ENCODE assay signal across 18 mouse cellular contexts in genomic region chr17:71831960-71832359, GRCm38 (mm10).
DNase-seq lines count a peak whose midpoint lies in the region; ATAC-seq and TF ChIP-seq lines count a peak whose summit lies in the region.
"Had no signal": no experiment of that assay in that cellular context is flagged by ENCODE, and none has a peak within 500 bp of the region (broad histone marks: within the 10 kb centered on the region; RNA-seq: fewer than 3 reads in every experiment).

No protein-coding gene starts in this region.

- H3K27ac ChIP-seq in forebrain, embryonic 14.5 days (ENCODE audit: low read depth, low read length), result no peak overlapping the region
- H3K27ac ChIP-seq in forebrain, embryonic 13.5 days, result no peak overlapping the region
- no peak overlapping the region for H3K27ac ChIP-seq in layer of hippocampus, adult 2 months
- H3K27ac ChIP-seq in midbrain, embryonic 16.5 days (ENCODE audit: low read length), result no peak overlapping the region
- H3K27ac ChIP-seq in midbrain, embryonic 11.5 days (ENCODE audit: low read depth, low read length), result no peak overlapping the region
- no peak overlapping the region for H3K27ac ChIP-seq in stomach, postnatal 0 days (replicated peaks)
- H3K27ac ChIP-seq: forebrain, embryonic 12.5 days; heart, embryonic 10.5 days; limb, embryonic 15.5 days had no signal

- H3K9me3 ChIP-seq in forebrain, embryonic 14.5 days (replicated peaks; ENCODE audit: control insufficient read depth, low read length), result no peaks in the 10 kb centered on the region
- no peaks in the 10 kb centered on the region for H3K9me3 ChIP-seq in forebrain, embryonic 13.5 days (replicated peaks)
- no peaks in the 10 kb centered on the region for H3K9me3 ChIP-seq in midbrain, embryonic 16.5 days (replicated peaks; ENCODE audit: control insufficient read depth, low read length, poor library complexity, severe bottlenecking)
- H3K9me3 ChIP-seq in midbrain, embryonic 11.5 days (ENCODE audit: control insufficient read depth, low read length), result no peaks in the 10 kb centered on the region
- H3K9me3 ChIP-seq in stomach, postnatal 0 days (ENCODE audit: control insufficient read depth, low read length), result no peaks in the 10 kb centered on the region
- H3K9me3 ChIP-seq: forebrain, embryonic 12.5 days; heart, embryonic 10.5 days; limb, embryonic 15.5 days had no signal

- 91% methylated on average over 3 of the region's 3 CpGs for WGBS in forebrain, embryonic 14.5 days
- 93% methylated on average over 3 of the region's 3 CpGs for WGBS in forebrain, embryonic 13.5 days
- WGBS in midbrain, embryonic 16.5 days, result 86% methylated on average over 3 of the region's 3 CpGs
- 88% methylated on average over 3 of the region's 3 CpGs for WGBS in midbrain, embryonic 11.5 days
- 79% methylated on average over 3 of the region's 3 CpGs for WGBS in stomach, postnatal 0 days

- no peaks in the 10 kb centered on the region for H3K27me3 ChIP-seq in forebrain, embryonic 14.5 days (replicated peaks; ENCODE audit: control insufficient read depth, insufficient read depth, low read length)
- no peaks in the 10 kb centered on the region for H3K27me3 ChIP-seq in forebrain, embryonic 13.5 days
- H3K27me3 ChIP-seq in midbrain, embryonic 16.5 days (ENCODE audit: control insufficient read depth, insufficient read depth, low read depth, low read length), result no peaks in the 10 kb centered on the region
- H3K27me3 ChIP-seq in midbrain, embryonic 11.5 days (ENCODE audit: control insufficient read depth, insufficient read depth, low read length), result no peaks in the 10 kb centered on the region
- no peaks in the 10 kb centered on the region for H3K27me3 ChIP-seq in stomach, postnatal 0 days (ENCODE audit: control insufficient read depth, insufficient read depth, low read length)
- H3K27me3 ChIP-seq: forebrain, embryonic 12.5 days; limb, embryonic 15.5 days had no signal

- ATAC-seq in forebrain, embryonic 14.5 days, result no peak
- ATAC-seq in forebrain, embryonic 13.5 days, result no peak
- peak; percentile 52 for ATAC-seq in midbrain, embryonic 16.5 days
- no peak for ATAC-seq in midbrain, embryonic 11.5 days (ENCODE audit: low FRiP score)
- ATAC-seq in stomach, postnatal 0 days (ENCODE audit: low FRiP score, low TSS enrichment), result no peak
- ATAC-seq: intestine, embryonic 16.5 days had no signal

- no peak for TF ChIP-seq EP300 in stomach, postnatal 0 days (optimal IDR thresholded peaks at IDR 0.05)

- peak; percentile 58 for TF ChIP-seq CTCF in layer of hippocampus, adult 2 months (conservative IDR thresholded peaks at IDR 0.05)
- peak; percentile 61 for TF ChIP-seq CTCF in stomach, postnatal 0 days (IDR thresholded peaks at IDR 0.05; ENCODE audit: low read depth)

- H3K9ac ChIP-seq in forebrain, embryonic 14.5 days (ENCODE audit: low read length), result no peak overlapping the region
- no peak overlapping the region for H3K9ac ChIP-seq in forebrain, embryonic 13.5 days
- no peak overlapping the region for H3K9ac ChIP-seq in midbrain, embryonic 16.5 days (ENCODE audit: low read depth, low read length)
- no peak overlapping the region for H3K9ac ChIP-seq in midbrain, embryonic 11.5 days (ENCODE audit: low read length)
- H3K9ac ChIP-seq in stomach, postnatal 0 days (ENCODE audit: low read length), result no peak overlapping the region
- H3K9ac ChIP-seq: forebrain, embryonic 12.5 days; limb, embryonic 15.5 days had no signal

- DNase-seq in forebrain, embryonic 14.5 days (ENCODE audit: low spot score), result peak; percentile 58
- DNase-seq in layer of hippocampus, adult 2 months (ENCODE audit: low spot score in 2 of 2), result no peak
- no peak for DNase-seq in layer of hippocampus, adult 9-11 months
- no peak for DNase-seq in midbrain, embryonic 11.5 days (ENCODE audit: low spot score, missing footprints)
- no peak for DNase-seq in stomach, postnatal 0 days (ENCODE audit: low spot score)
- DNase-seq in cerebellum, adult 9-11 months, result no peak
- DNase-seq: adrenal gland, postnatal 25 days; gastrocnemius, postnatal 36 days; heart, postnatal 14 days; kidney, postnatal 10 days; lung, postnatal 10 days; thymus, postnatal 4 days had no signal

- no peak overlapping the region for H3K4me2 ChIP-seq in forebrain, embryonic 14.5 days (ENCODE audit: low read length)
- no peak overlapping the region for H3K4me2 ChIP-seq in forebrain, embryonic 13.5 days
- H3K4me2 ChIP-seq in midbrain, embryonic 16.5 days (ENCODE audit: low read length), result no peak overlapping the region
- no peak overlapping the region for H3K4me2 ChIP-seq in midbrain, embryonic 11.5 days
- H3K4me2 ChIP-seq in stomach, postnatal 0 days (replicated peaks; ENCODE audit: low read depth), result no peak overlapping the region
- H3K4me2 ChIP-seq: forebrain, embryonic 12.5 days; limb, embryonic 15.5 days had no signal

- H3K4me3 ChIP-seq in forebrain, embryonic 14.5 days (ENCODE audit: low read depth, low read length), result no peak overlapping the region
- H3K4me3 ChIP-seq in forebrain, embryonic 13.5 days, result no peak overlapping the region
- no peak overlapping the region for H3K4me3 ChIP-seq in layer of hippocampus, adult 2 months
- H3K4me3 ChIP-seq in midbrain, embryonic 16.5 days (ENCODE audit: low read depth, low read length), result no peak overlapping the region
- no peak overlapping the region for H3K4me3 ChIP-seq in midbrain, embryonic 11.5 days (ENCODE audit: low read depth, low read length)
- H3K4me3 ChIP-seq in stomach, postnatal 0 days (ENCODE audit: low read depth, low read length), result no peak overlapping the region
- H3K4me3 ChIP-seq: forebrain, embryonic 12.5 days; heart, embryonic 10.5 days; limb, embryonic 15.5 days had no signal

- no peaks in the 10 kb centered on the region for H3K4me1 ChIP-seq in forebrain, embryonic 14.5 days (ENCODE audit: control insufficient read depth, insufficient read depth, low read length)
- peaks cover 3% of the 10 kb centered on the region; the same call in 1 of the 2 replicates for H3K4me1 ChIP-seq in forebrain, embryonic 13.5 days
- H3K4me1 ChIP-seq in midbrain, embryonic 16.5 days (ENCODE audit: control insufficient read depth, insufficient read depth, low read length), result no peaks in the 10 kb centered on the region
- H3K4me1 ChIP-seq in midbrain, embryonic 11.5 days (ENCODE audit: control insufficient read depth, insufficient read depth, low read length), result no peaks in the 10 kb centered on the region
- no peaks in the 10 kb centered on the region; the same call in 1 of the 2 replicates for H3K4me1 ChIP-seq in stomach, postnatal 0 days (replicated peaks; ENCODE audit: control insufficient read depth, insufficient read depth)
- H3K4me1 ChIP-seq: forebrain, embryonic 12.5 days had no signal

- peaks cover 28% of the 10 kb centered on the region for H3K36me3 ChIP-seq in forebrain, embryonic 14.5 days (ENCODE audit: control insufficient read depth, insufficient read depth, low read length)
- H3K36me3 ChIP-seq in forebrain, embryonic 13.5 days (ENCODE audit: poor library complexity, severe bottlenecking), result peaks cover 21% of the 10 kb centered on the region
- H3K36me3 ChIP-seq in midbrain, embryonic 16.5 days (ENCODE audit: control insufficient read depth, insufficient read depth, low read length), result peaks cover 8% of the 10 kb centered on the region; the same call in 1 of the 2 replicates
- H3K36me3 ChIP-seq in midbrain, embryonic 11.5 days (ENCODE audit: control insufficient read depth, insufficient read depth, low read length), result no peaks in the 10 kb centered on the region
- H3K36me3 ChIP-seq in stomach, postnatal 0 days (ENCODE audit: control insufficient read depth, insufficient read depth, low read length), result no peaks in the 10 kb centered on the region; the same call in 1 of the 2 replicates
